Comparison of ENCODE assay signal across 11 mouse cellular contexts in genomic region chr7:110860129-110860528, GRCm38 (mm10). TPM values are rescaled to one million over a fixed set of nuclear protein-coding genes. Genes with fewer than 3 reads are reported as not detected.
A peak's percentile ranks its signal among the peaks of the same experiment; 100 is the strongest.
DNase-seq lines count a peak whose midpoint lies in the region; ATAC-seq lines count a peak whose summit lies in the region.
"Had no signal": no experiment of that assay in that cellular context is flagged by ENCODE, and none has a peak within 500 bp of the region (broad histone marks: within the 10 kb centered on the region; RNA-seq: fewer than 3 reads in every experiment).

No protein-coding gene starts in this region.

- DNase-seq in heart, adult 18-20 months = peak; percentile 46 to 71
- no peak for DNase-seq in heart, adult 8-10 months (ENCODE audit: low spot score)
- DNase-seq in testis, postnatal 14 days (ENCODE audit: low spot score) = peak; percentile 46
- DNase-seq in testis, postnatal 10 days (ENCODE audit: low spot score) = no peak
- DNase-seq in lung, postnatal 36 days = peak; percentile 85
- no peak for DNase-seq in urinary bladder, postnatal 25 days (ENCODE audit: low spot score)
- DNase-seq in layer of hippocampus, postnatal 14 days (ENCODE audit: low spot score in 2 of 2) = no peak
- DNase-seq: cerebellum, adult 8-10 months; kidney, adult 2 months; thymus, postnatal 14 days had no signal

- no peak for ATAC-seq in CD4-positive, CD25-positive, alpha-beta regulatory T cell, adult 4 months

RNA-seq across cellular contexts. Expression of gene Lyve1, which starts 2.9 kb away (rescaled TPM):
- 10 to 100 TPM; 22.8 to 26.2 TPM for total RNA-seq in heart, adult 18-20 months (2021)
- total RNA-seq in heart, adult 8-10 months (2022) = 10 to 100 TPM; 10.4 to 16.8 (median 13.0) TPM
- not detected for polyA plus RNA-seq in CD4-positive, CD25-positive, alpha-beta regulatory T cell, adult 4 months (2017; shearing (Covaris generic))
- 1 to 10 TPM; 2.5 to 3.5 TPM for total RNA-seq in layer of hippocampus, postnatal 14 days (2021)

RNA-seq across cellular contexts. Expression of gene Rnf141, which starts 15.9 kb away (rescaled TPM):
- 10 to 100 TPM; 43.8 to 46.3 TPM for total RNA-seq in heart, adult 18-20 months (2021)
- 10 to 100 TPM; 36.4 to 44.5 (median 39.8) TPM for total RNA-seq in heart, adult 8-10 months (2022)
- 10 to 100 TPM; 13.4 to 16.2 TPM for polyA plus RNA-seq in CD4-positive, CD25-positive, alpha-beta regulatory T cell, adult 4 months (2017; shearing (Covaris generic))
- total RNA-seq in layer of hippocampus, postnatal 14 days (2021) = 10 to 100 TPM; 80.5 to 82.7 TPM

Comparison
In these comparisons a context has a peak if more than half of its experiments do, and no peak if none do; other contexts are left out.
1. DNase-seq: peak in heart, adult 18-20 months (2 of 2), testis, postnatal 14 days (single experiment) and lung, postnatal 36 days (single experiment); none in heart, adult 8-10 months (single experiment), testis, postnatal 10 days (single experiment), urinary bladder, postnatal 25 days (single experiment) and layer of hippocampus, postnatal 14 days (0 of 2).